ENCODE assay signal across 9 mouse cellular contexts in genomic region chr10:74848372-74848771, GRCm38 (mm10).
DNase-seq lines count a peak whose midpoint lies in the region; ATAC-seq lines count a peak whose summit lies in the region.
"Had no signal": no experiment of that assay in that cellular context is flagged by ENCODE, and none has a peak within 500 bp of the region (broad histone marks: within the 10 kb centered on the region; RNA-seq: fewer than 3 reads in every experiment).

No protein-coding gene starts in this region.

- H3K4me3 ChIP-seq in forebrain, embryonic 13.5 days, result no peak overlapping the region
- no peak overlapping the region for H3K4me3 ChIP-seq in hindbrain, embryonic 16.5 days (ENCODE audit: low read length)
- H3K4me3 ChIP-seq in midbrain, embryonic 10.5 days, result no peak overlapping the region

- peak; percentile 93 for ATAC-seq in forebrain, embryonic 13.5 days
- peak; percentile 79 for ATAC-seq in hindbrain, embryonic 16.5 days

- H3K27me3 ChIP-seq in forebrain, embryonic 13.5 days, result no peaks in the 10 kb centered on the region
- H3K27me3 ChIP-seq in hindbrain, embryonic 16.5 days (replicated peaks; ENCODE audit: control insufficient read depth, insufficient read depth, low read length), result no peaks in the 10 kb centered on the region
- H3K27me3 ChIP-seq in midbrain, embryonic 10.5 days (ENCODE audit: low read depth, poor library complexity, severe bottlenecking), result no peaks in the 10 kb centered on the region
- H3K27me3 ChIP-seq in splenic B cell, adult 2 months (ENCODE audit: control insufficient read depth, insufficient read depth, low read length, poor library complexity, severe bottlenecking), result no peaks in the 10 kb centered on the region

- H3K4me2 ChIP-seq in forebrain, embryonic 13.5 days, result peak overlapping the region; percentile 17; the same call in 1 of the 2 replicates
- H3K4me2 ChIP-seq in hindbrain, embryonic 16.5 days (ENCODE audit: low read length), result peak overlapping the region; percentile 38; the same call in 1 of the 2 replicates

- WGBS in forebrain, embryonic 13.5 days, result 6% methylated on average over 7 of the region's 7 CpGs
- 7% methylated on average over 7 of the region's 7 CpGs for WGBS in hindbrain, embryonic 16.5 days
- WGBS in midbrain, embryonic 10.5 days, result 10% methylated on average over 7 of the region's 7 CpGs

- no peaks in the 10 kb centered on the region for H3K9me3 ChIP-seq in forebrain, embryonic 13.5 days (replicated peaks)
- H3K9me3 ChIP-seq in hindbrain, embryonic 16.5 days (ENCODE audit: control insufficient read depth, low read length), result no peaks in the 10 kb centered on the region
- no peaks in the 10 kb centered on the region for H3K9me3 ChIP-seq in midbrain, embryonic 10.5 days (replicated peaks)

- H3K36me3 ChIP-seq in forebrain, embryonic 13.5 days (ENCODE audit: poor library complexity, severe bottlenecking), result no peaks in the 10 kb centered on the region
- no peaks in the 10 kb centered on the region for H3K36me3 ChIP-seq in hindbrain, embryonic 16.5 days (ENCODE audit: control insufficient read depth, insufficient read depth, low read length)
- H3K36me3 ChIP-seq in midbrain, embryonic 10.5 days, result no peaks in the 10 kb centered on the region
- no peaks in the 10 kb centered on the region for H3K36me3 ChIP-seq in splenic B cell, adult 2 months (ENCODE audit: control insufficient read depth, insufficient read depth, low read length, poor library complexity, severe bottlenecking)

- no peaks in the 10 kb centered on the region for H3K4me1 ChIP-seq in forebrain, embryonic 13.5 days
- no peaks in the 10 kb centered on the region for H3K4me1 ChIP-seq in hindbrain, embryonic 16.5 days (ENCODE audit: control insufficient read depth, insufficient read depth, low read depth, low read length)
- no peaks in the 10 kb centered on the region for H3K4me1 ChIP-seq in midbrain, embryonic 10.5 days

- H3K27ac ChIP-seq in forebrain, embryonic 13.5 days, result no peak overlapping the region
- no peak overlapping the region for H3K27ac ChIP-seq in hindbrain, embryonic 16.5 days (ENCODE audit: low read depth, low read length)
- 0 out of 2 replicates have a peak overlapping the region, but pooled peaks have one; percentile 4 for H3K27ac ChIP-seq in midbrain, embryonic 10.5 days (replicated peaks)
- H3K27ac ChIP-seq: macrophage had no signal

- no peak overlapping the region for H3K9ac ChIP-seq in forebrain, embryonic 13.5 days
- no peak overlapping the region for H3K9ac ChIP-seq in hindbrain, embryonic 16.5 days (ENCODE audit: low read depth, low read length)

- DNase-seq in gastrocnemius, adult 18-20 months (ENCODE audit: low spot score), result peak; percentile 30
- no peak for DNase-seq in gastrocnemius, postnatal 25 days
- DNase-seq in brain, embryonic 18.5 days (ENCODE audit: low read depth, low spot score), result peak; percentile 45
- peak; percentile 78 to 80 for DNase-seq in left cerebral cortex, adult 18-20 months (ENCODE audit: low spot score in 2 of 2)
- DNase-seq in midbrain, embryonic 10.5 days (ENCODE audit: low spot score), result peak; percentile 71
- peak; percentile 38 for DNase-seq in splenic B cell, adult 2 months (ENCODE audit: low read depth, low spot score)
